Mouse (Mus musculus): ENCODE results near the gene Gpcpd1.

DNA sequence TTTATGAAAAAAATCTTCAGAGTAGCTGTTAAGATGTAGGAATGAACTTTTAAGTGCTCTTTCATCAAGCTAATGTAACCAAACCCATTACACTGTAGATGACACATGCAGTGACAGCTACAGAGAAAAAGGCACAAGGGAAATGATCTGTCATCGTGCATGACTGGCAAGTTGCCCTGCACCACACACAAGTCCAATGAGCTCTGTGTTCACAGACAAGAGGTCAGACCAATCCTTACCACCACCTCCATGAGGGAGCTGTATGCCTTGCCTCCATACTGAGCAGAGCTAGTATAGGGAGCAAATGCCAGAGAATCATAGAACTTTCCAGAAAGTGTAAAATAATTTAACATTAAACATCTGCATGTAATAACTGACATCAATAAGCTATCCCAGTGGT is 59.7 kb downstream of the Gpcpd1 start:
- TF ChIP-seq TAL1 (IDR thresholded peaks at IDR 0.05; ENCODE audit: low read length) (no peak), GATA1 (IDR thresholded peaks at IDR 0.05; ENCODE audit: low read length) (no peak)

All from erythroblast, embryonic 14.5 days (primary cell).